Mouse (Mus musculus): ENCODE data around the gene Traf3.

DNA sequence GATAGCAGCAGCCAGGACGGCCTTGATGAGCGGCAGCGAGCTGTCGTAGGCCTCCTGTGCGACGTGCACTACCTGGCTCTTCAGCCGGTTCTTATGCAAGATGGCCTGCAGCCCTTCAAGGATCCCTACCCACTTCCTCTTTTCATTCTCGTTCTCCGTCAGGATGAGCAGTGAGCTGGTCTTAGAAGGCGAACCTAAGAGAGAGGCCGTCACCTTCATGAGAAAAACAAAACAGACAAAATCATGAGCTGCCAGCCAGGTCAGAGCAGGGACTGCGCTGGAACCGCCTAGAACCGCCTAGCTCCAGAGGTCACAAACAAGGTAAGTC, 135.8 kb downstream of the Traf3 start:
- no peak for TF ChIP-seq CTCF (conservative IDR thresholded peaks at IDR 0.05; ENCODE audit: low read length)
- TF ChIP-seq NANOG (IDR thresholded peaks at IDR 0.05; ENCODE audit: borderline replicate concordance, low read length), result no peak
- no peak for TF ChIP-seq POU5F1 (IDR thresholded peaks at IDR 0.05; ENCODE audit: borderline replicate concordance, low read length)

Measured in E14TG2a.4 (cell line).